Mouse (Mus musculus) E14TG2a.4 (cell line): ENCODE measurements around the gene Trim29.

Experiments
- CTCF ChIP-seq: conservative IDR thresholded peaks from 2 replicates; pipeline ENCODE4 v1.5.1; 2014; ENCODE audit warnings: low read length
- NANOG ChIP-seq: IDR thresholded peaks from 2 replicates; pipeline ENCODE4 v1.6.1; 2014; ENCODE audit warnings: borderline replicate concordance, low read length, mixed read lengths

- no peak for TF ChIP-seq CTCF
- no peak for TF ChIP-seq NANOG
Measured at GRCm38 (mm10) chr9:43350089-43350488, 39.4 kb downstream of the Trim29 start.
